Mouse (Mus musculus): Measurements from ENCODE around the gene Mageb3. TPM values are rescaled to one million over a fixed set of nuclear protein-coding genes. Genes with fewer than 3 reads are reported as not detected.

The Mageb3 gene
- polyA plus RNA-seq, 1 experiment = 0.05 TPM

- 97% methylated on average over 5 of the region's 5 CpGs for WGBS
- TF ChIP-seq CTCF (IDR thresholded peaks at IDR 0.05; ENCODE audit: borderline replicate concordance, control insufficient read depth, extremely low read depth, insufficient read depth, low read length, poor library complexity) = no peak
- no peak for TF ChIP-seq POLR2A (IDR thresholded peaks at IDR 0.05; ENCODE audit: control insufficient read depth, extremely low read depth, insufficient read depth, low read length, poor library complexity)
- H3K4me3 ChIP-seq (ENCODE audit: control insufficient read depth, insufficient read depth, low read length) = no peak overlapping the region
- peaks cover 3% of the 10 kb centered on the region; the same call in 1 of the 2 replicates for H3K36me3 ChIP-seq (ENCODE audit: control insufficient read depth, insufficient read depth, low read length)
- no peaks in the 10 kb centered on the region for H3K4me1 ChIP-seq (replicated peaks; ENCODE audit: control insufficient read depth, insufficient read depth, low read length)
- H3K27me3 ChIP-seq (ENCODE audit: control insufficient read depth, insufficient read depth, low read length) = no peaks in the 10 kb centered on the region
- DNase-seq = no peak
- H3K27ac ChIP-seq (ENCODE audit: control insufficient read depth, insufficient read depth, low read length) = no peak overlapping the region
These were observed 39.6 kb downstream of the Mageb3 start for GRCm38 (mm10) chr2:121916047-121916970.

- WGBS = 95% methylated on average over 3 of the region's 3 CpGs
- DNase-seq = no peak
- Histone ChIP-seq H3K27ac (ENCODE audit: control insufficient read depth, insufficient read depth, low read length) (no peak overlapping the region), H3K4me3 (ENCODE audit: control insufficient read depth, insufficient read depth, low read length) (no peak overlapping the region), H3K27me3 (ENCODE audit: control insufficient read depth, insufficient read depth, low read length) (no peaks in the 10 kb centered on the region), H3K36me3 (ENCODE audit: control insufficient read depth, insufficient read depth, low read length) (peaks cover 14% of the 10 kb centered on the region), H3K4me1 (replicated peaks; ENCODE audit: control insufficient read depth, insufficient read depth, low read length) (no peaks in the 10 kb centered on the region)
- no peak for TF ChIP-seq CTCF (IDR thresholded peaks at IDR 0.05; ENCODE audit: borderline replicate concordance, control insufficient read depth, extremely low read depth, insufficient read depth, low read length, poor library complexity)
- TF ChIP-seq POLR2A (IDR thresholded peaks at IDR 0.05; ENCODE audit: control insufficient read depth, extremely low read depth, insufficient read depth, low read length, poor library complexity) = no peak
These were observed 45.9 kb downstream of the Mageb3 start for GRCm38 (mm10) chr2:121909975-121910374.

Other genes with a start within 250 kb of the Mageb3 start
- 1.4 and 8.8 TPM in 2 replicates for gene Frmd5, start 149.0 kb downstream of the Mageb3 start, polyA plus RNA-seq (2012; rRNA removed)
- 8.7 and 10.0 TPM in 2 replicates for gene Casc4, start 89.1 kb downstream of the Mageb3 start, polyA plus RNA-seq (2012; rRNA removed)
- gene Ctdspl2, start 91 bp downstream of the Mageb3 start, polyA plus RNA-seq (2012; rRNA removed) = 14.7 and 14.8 TPM in 2 replicates
- 5.3 and 9.3 TPM in 2 replicates for gene Eif3j1, start 72.5 kb upstream of the Mageb3 start, polyA plus RNA-seq (2012; rRNA removed)
- 14.0 and 14.9 TPM in 2 replicates for gene Spg11, start 162.3 kb upstream of the Mageb3 start, polyA plus RNA-seq (2012; rRNA removed)
- gene B2m, start 191.6 kb upstream of the Mageb3 start, polyA plus RNA-seq (2012; rRNA removed) = 1,110 and 1,280 TPM in 2 replicates
- gene Trim69, start 204.6 kb upstream of the Mageb3 start, polyA plus RNA-seq (2012; rRNA removed) = 0.12 and 0.13 TPM in 2 replicates
- gene Patl2, start 230.1 kb upstream of the Mageb3 start, polyA plus RNA-seq (2012; rRNA removed) = 0.61 and 0.92 TPM in 2 replicates
- gene Terb2, start 230.2 kb upstream of the Mageb3 start, polyA plus RNA-seq (2012; rRNA removed) = not detected in 2 replicates